Mouse (Mus musculus) C2C12 (cell line): ENCODE measurements at regions not wholly inside any gene's neighbourhood (a gene's known extent, or its start where the extent isn't known, plus 50 kb on each side); places are given as distances from the start of the nearest gene placed in this dataset.

Experiments used
- H3K27me3 ChIP-seq: one replicate; pipeline ENCODE4 v1.6.1; 2011; ENCODE audit not compliant: control insufficient read depth, insufficient read depth, insufficient read length
- H3K36me3 ChIP-seq: one replicate; pipeline ENCODE4 v1.6.1; 2011; ENCODE audit not compliant: control insufficient read depth, insufficient read depth
- H3K4me3 ChIP-seq: one replicate; pipeline ENCODE4 v1.5.1; 2011; ENCODE audit warnings: mild to moderate bottlenecking, control low read depth; ENCODE audit not compliant: poor library complexity, insufficient read depth, severe bottlenecking
- H3K79me2 ChIP-seq: one replicate; pipeline ENCODE4 v1.6.1; 2011; ENCODE audit not compliant: control insufficient read depth, insufficient read depth
- H3K79me3 ChIP-seq: one replicate; pipeline ENCODE4 v1.6.1; 2011; ENCODE audit warnings: low read depth, control low read depth
- H3ac ChIP-seq: one replicate; pipeline ENCODE3; 2011; ENCODE audit warnings: low read depth; ENCODE audit not compliant: control insufficient read depth, insufficient read length
- CEBPB ChIP-seq: IDR thresholded peaks from one replicate; pipeline ENCODE4 v1.6.1; 2011; ENCODE audit warnings: low read depth, mild to moderate bottlenecking, control low read depth, moderate library complexity
- CTCF ChIP-seq: IDR thresholded peaks from one replicate; pipeline ENCODE4 v1.5.1; 2011; ENCODE audit not compliant: control insufficient read depth, insufficient read depth, insufficient read length
- FOSL1 ChIP-seq: IDR thresholded peaks from one replicate; pipeline ENCODE4 v1.8.0; 2011; ENCODE audit warnings: mild to moderate bottlenecking, low read length; ENCODE audit not compliant: poor library complexity, insufficient read depth, severe bottlenecking
- MAX ChIP-seq: IDR thresholded peaks from one replicate; pipeline ENCODE4 v1.6.1; 2011; ENCODE audit warnings: mild to moderate bottlenecking, control low read depth
- MYOD1 ChIP-seq: IDR thresholded peaks from one replicate; pipeline ENCODE4 v1.6.1; 2011; ENCODE audit warnings: low read depth; ENCODE audit not compliant: control insufficient read depth, insufficient read length
- MYOG ChIP-seq: IDR thresholded peaks from one replicate; pipeline ENCODE4 v1.6.1; 2011; ENCODE audit not compliant: control insufficient read depth, insufficient read length; ENCODE audit errors: extremely low read depth
- USF1 ChIP-seq: IDR thresholded peaks from one replicate; pipeline ENCODE4 v1.6.1; 2011; ENCODE audit warnings: low read depth, mild to moderate bottlenecking, control low read depth, moderate library complexity

DNA sequence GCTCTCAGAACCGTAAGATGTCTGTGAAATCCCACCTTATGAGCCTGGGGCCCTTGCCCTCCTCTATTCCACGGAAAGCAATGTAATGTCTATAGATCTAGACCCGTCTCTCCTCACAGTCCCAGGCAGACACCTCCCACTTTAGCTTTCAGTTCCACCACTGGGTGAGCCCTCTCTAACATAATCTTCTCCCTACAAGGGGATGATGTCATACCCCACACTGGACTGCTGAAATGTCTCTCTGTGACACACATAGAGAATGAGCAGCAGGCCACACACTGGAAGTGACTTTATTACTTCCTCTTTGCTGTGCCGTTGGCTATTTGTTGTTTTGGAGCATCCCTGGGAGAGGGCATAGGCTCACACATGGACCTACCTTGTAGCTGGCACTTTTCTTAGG, 210.3 kb upstream of the Camk1g start:
- TF ChIP-seq MAX = no peak
- no peak for TF ChIP-seq FOSL1
- TF ChIP-seq CEBPB = no peak
- no peak for TF ChIP-seq USF1
- no peak for TF ChIP-seq MYOG
- Histone ChIP-seq H3K27me3 (no peaks in the 10 kb centered on the region), H3K36me3 (no peaks in the 10 kb centered on the region), H3K4me3 (no peak overlapping the region), H3K79me2 (no peaks in the 10 kb centered on the region), H3ac (no peak overlapping the region), H3K79me3 (no peaks in the 10 kb centered on the region)

DNA sequence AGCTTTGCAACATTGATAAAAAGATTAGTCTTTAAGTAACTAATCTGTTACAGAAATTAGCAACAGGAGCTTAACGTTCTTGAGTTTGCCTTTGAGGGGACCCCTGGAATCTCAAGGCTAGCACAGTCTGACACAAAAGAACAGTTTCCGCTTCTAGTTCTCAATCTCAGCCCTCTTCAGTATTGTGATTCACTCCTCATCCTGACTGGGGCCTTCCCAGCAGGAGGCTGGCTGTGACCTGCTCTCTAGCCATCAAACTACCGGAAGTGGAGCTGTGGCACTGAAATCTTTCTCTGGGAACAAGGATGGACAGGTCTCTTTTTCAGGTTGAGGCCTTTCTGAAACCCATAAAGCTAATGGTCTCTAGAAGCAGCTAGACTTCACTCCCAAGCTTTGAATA, 209.6 kb upstream of the Camk1g start:
- H3ac ChIP-seq = no peak overlapping the region
- H3K4me3 ChIP-seq = no peak overlapping the region
- no peaks in the 10 kb centered on the region for H3K79me3 ChIP-seq
- H3K36me3 ChIP-seq = no peaks in the 10 kb centered on the region
- TF ChIP-seq USF1 = no peak
- no peak for TF ChIP-seq MYOD1
- TF ChIP-seq FOSL1 = no peak
- TF ChIP-seq MYOG = no peak
- no peak for TF ChIP-seq CEBPB
- no peak for TF ChIP-seq CTCF
- no peak for TF ChIP-seq MAX
- no peaks in the 10 kb centered on the region for H3K27me3 ChIP-seq
- no peaks in the 10 kb centered on the region for H3K79me2 ChIP-seq

DNA sequence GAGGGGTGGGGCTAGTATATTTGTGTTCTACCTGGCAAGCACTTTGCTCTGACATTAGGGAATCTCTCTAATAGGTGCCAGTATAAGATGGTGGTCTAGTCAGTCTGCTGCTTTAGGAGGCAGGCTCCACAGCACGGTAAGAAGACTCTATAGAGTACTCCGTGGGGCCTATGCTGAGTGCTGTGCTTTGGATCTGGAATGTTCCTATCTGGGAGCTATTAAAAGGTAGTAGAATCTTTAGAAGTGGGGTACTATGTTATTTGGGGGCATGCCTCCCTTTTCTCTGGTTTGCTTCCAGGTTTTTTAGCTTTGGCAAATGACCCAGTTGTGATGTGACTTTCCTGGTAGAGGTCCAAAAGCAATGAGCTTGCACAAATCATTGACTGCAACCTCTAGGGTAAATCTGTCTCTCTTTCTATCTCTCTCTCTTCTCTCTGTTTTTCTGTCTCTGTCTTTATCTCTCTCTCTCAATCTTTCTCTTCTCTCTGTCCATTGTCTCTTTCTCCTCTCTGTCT, 208.6 kb upstream of the Camk1g start:
- TF ChIP-seq MYOG (no peak), CTCF (no peak), CEBPB (no peak), FOSL1 (no peak), MAX (no peak), USF1 (no peak), MYOD1 (no peak)
- H3K27me3 ChIP-seq = no peaks in the 10 kb centered on the region
- H3K79me3 ChIP-seq = no peaks in the 10 kb centered on the region
- H3K4me3 ChIP-seq = no peak overlapping the region
- H3K79me2 ChIP-seq = no peaks in the 10 kb centered on the region
- no peak overlapping the region for H3ac ChIP-seq
- H3K36me3 ChIP-seq = no peaks in the 10 kb centered on the region

DNA sequence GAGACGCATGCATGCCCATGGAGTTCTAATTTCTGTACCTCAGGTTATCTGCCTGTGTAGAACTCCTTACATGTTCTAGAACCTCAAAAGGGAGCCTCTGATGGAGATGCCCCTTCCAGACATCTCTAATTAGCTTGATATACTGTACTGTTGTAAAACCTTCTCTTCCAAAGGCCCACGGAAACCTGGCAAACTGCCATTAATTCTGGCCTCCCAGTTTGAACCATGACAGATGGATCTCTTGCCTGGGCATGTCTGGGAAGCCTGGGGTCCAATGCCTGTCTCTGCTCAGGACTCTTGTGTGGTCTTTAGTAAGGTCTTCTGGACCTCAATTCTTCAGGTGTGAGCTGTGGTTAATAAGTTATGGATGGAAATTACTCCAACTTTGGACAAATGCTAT, 207.7 kb upstream of the Camk1g start:
- H3K79me3 ChIP-seq = no peaks in the 10 kb centered on the region
- H3ac ChIP-seq = no peak overlapping the region
- TF ChIP-seq FOSL1 = no peak
- TF ChIP-seq MYOD1 = no peak
- TF ChIP-seq MYOG = no peak
- TF ChIP-seq CTCF = no peak
- TF ChIP-seq USF1 = no peak
- no peak for TF ChIP-seq MAX
- no peak for TF ChIP-seq CEBPB
- H3K36me3 ChIP-seq = no peaks in the 10 kb centered on the region
- no peaks in the 10 kb centered on the region for H3K79me2 ChIP-seq
- no peak overlapping the region for H3K4me3 ChIP-seq
- no peaks in the 10 kb centered on the region for H3K27me3 ChIP-seq

DNA sequence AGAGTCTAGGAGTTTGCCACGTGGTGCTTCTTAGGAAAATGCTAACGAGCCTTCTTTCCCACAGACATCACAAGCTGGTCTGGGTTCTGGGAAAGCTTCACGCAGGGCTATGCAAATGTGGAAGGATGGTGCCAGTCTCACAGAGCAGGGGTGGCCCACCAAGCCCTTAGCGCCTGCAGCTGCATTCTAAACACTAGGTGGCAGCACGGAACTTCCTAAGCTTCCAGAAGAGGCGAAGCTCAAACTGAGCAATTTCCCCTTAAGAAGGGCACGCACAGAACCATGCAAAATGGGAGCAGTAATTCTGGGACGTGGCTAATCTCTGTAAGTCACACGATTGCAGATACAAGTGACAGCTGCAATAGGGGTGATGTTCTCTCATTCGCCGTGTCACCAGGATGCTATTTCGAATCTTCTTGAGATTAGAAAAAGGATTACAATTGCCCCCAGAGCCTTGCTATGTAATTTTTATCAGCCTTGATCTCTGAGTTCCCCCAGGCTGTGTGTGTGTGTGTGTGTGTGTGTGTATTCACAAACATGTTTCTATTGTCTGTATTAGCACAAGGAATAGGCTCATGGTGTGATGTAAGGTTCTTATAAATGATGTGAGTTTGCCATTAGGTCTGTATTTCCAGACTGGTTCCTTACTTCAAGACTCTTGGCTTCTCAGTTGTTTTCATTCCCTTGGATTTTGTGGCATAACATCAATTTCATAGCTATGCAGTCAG, 206.1 kb upstream of the Camk1g start:
- no peaks in the 10 kb centered on the region for H3K27me3 ChIP-seq
- no peak overlapping the region for H3K4me3 ChIP-seq
- no peaks in the 10 kb centered on the region for H3K36me3 ChIP-seq
- TF ChIP-seq CTCF (peak; percentile 72), MYOD1 (no peak)
- no peaks in the 10 kb centered on the region for H3K79me2 ChIP-seq
- no peak overlapping the region for H3ac ChIP-seq
- H3K79me3 ChIP-seq = no peaks in the 10 kb centered on the region

DNA sequence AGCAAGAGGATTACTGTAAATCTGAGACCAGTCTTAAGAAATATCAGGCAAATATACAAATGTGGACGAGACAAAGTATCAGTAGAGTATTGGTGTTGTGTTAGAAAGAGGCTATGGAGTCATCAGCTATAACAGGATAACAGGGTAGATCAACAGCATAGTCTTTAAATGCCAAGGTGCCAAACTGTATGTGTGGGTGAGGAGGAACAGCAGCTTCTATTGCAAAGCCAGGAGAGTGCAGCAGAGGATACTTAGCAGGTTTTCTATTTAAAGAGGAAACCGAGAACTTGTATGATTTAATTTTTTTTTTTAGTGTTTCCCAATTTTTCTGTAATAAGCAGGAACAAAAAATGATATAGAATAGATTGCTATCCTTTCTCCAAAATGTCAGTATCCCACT, 202.7 kb upstream of the Camk1g start:
- H3K79me2 ChIP-seq = no peaks in the 10 kb centered on the region
- no peak overlapping the region for H3ac ChIP-seq
- H3K79me3 ChIP-seq = no peaks in the 10 kb centered on the region
- H3K36me3 ChIP-seq = no peaks in the 10 kb centered on the region
- no peak overlapping the region for H3K4me3 ChIP-seq
- H3K27me3 ChIP-seq = no peaks in the 10 kb centered on the region
- TF ChIP-seq CEBPB = no peak
- no peak for TF ChIP-seq MAX
- TF ChIP-seq CTCF = no peak
- TF ChIP-seq MYOD1 = no peak
- TF ChIP-seq MYOG = no peak
- TF ChIP-seq FOSL1 = no peak
- TF ChIP-seq USF1 = no peak
